Mouse (Mus musculus) intestine, embryonic 16.5 days (tissue): ENCODE measurements around the gene Megf8. TPM values are rescaled to one million over a fixed set of nuclear protein-coding genes. Genes with fewer than 3 reads are reported as not detected.

Experiments used
- ATAC-seq: fragments of 200-750 bp; cut with Nextera tagmentation; 2 replicates; pipeline ENCODE4 v1.8.0; 2017; ENCODE audit warnings: moderate TSS enrichment, moderate library complexity
- H3K27ac ChIP-seq: fragments of 300-500 bp; sonication (generic); 2 replicates; pipeline ENCODE4 v1.5.1; 2014; ENCODE audit warnings: mild to moderate bottlenecking, low read length
- H3K27me3 ChIP-seq: fragments of 300-500 bp; sonication (generic); replicated peaks from 2 replicates; pipeline ENCODE4 v1.6.1; 2014; ENCODE audit warnings: low read length, control low read depth, mixed read lengths; ENCODE audit not compliant: control insufficient read depth, insufficient read depth
- H3K36me3 ChIP-seq: fragments of 300-500 bp; sonication (generic); 2 replicates; pipeline ENCODE4 v1.6.1; 2014; ENCODE audit warnings: low read length, control low read depth; ENCODE audit not compliant: control insufficient read depth, insufficient read depth
- H3K4me1 ChIP-seq: fragments of 300-500 bp; sonication (generic); 2 replicates; pipeline ENCODE4 v1.6.1; 2014; ENCODE audit warnings: low read length, control low read depth, mixed read lengths; ENCODE audit not compliant: control insufficient read depth, insufficient read depth
- H3K4me2 ChIP-seq: fragments of 300-500 bp; sonication (generic); 2 replicates; pipeline ENCODE4 v1.6.1; 2014; ENCODE audit warnings: low read depth, low read length, control low read depth
- H3K4me3 ChIP-seq: fragments of 300-500 bp; sonication (generic); 2 replicates; pipeline ENCODE4 v1.5.1; 2014; ENCODE audit warnings: mild to moderate bottlenecking, low read length
- H3K9ac ChIP-seq: fragments of 300-500 bp; sonication (generic); 2 replicates; pipeline ENCODE4 v1.6.1; 2014; ENCODE audit warnings: low read depth, low read length
- H3K9me3 ChIP-seq: fragments of 300-500 bp; sonication (generic); 2 replicates; pipeline ENCODE4 v1.6.1; 2016; ENCODE audit warnings: low read length, control low read depth; ENCODE audit not compliant: control insufficient read depth
- WGBS: fragments of 180-500 bp; shearing (Covaris S2); extraction: QIAGEN DNeasy Blood & Tissue Kit; methylation state at CpG from one replicate; pipeline ENCODE4 v1.1.7; 2014; 5-methylcytosine and 5-hydroxymethylcytosine counted together
- polyA plus RNA-seq: library from polyadenylated mRNA; unstranded; fragments of >200 nt; fragmentation: Nextera tagmentation; extraction: Ambion mirVana; gene quantifications from 2 replicates; pipeline ENCODE4 v1.2.1, GENCODE M21; 2015

The Megf8 gene
- polyA plus RNA-seq, 1 experiment from 2014 or later = 6.8 TPM

GRCm38 (mm10) chr7:25271651-25272444 lies 45.1 kb upstream of the Megf8 start:
- 88% methylated on average over 29 of the region's 30 CpGs for WGBS
- ATAC-seq = no peak
- Histone ChIP-seq H3K4me1 (peaks cover 44% of the 10 kb centered on the region), H3K36me3 (peaks cover 2% of the 10 kb centered on the region), H3K4me3 (no peak overlapping the region), H3K9me3 (no peaks in the 10 kb centered on the region), H3K9ac (no peak overlapping the region), H3K27me3 (no peaks in the 10 kb centered on the region), H3K27ac (no peak overlapping the region), H3K4me2 (no peak overlapping the region)

GRCm38 (mm10) chr7:25272445-25273258 lies 44.3 kb upstream of the Megf8 start:
- Histone ChIP-seq H3K27ac (no peak overlapping the region), H3K4me1 (peaks cover 43% of the 10 kb centered on the region), H3K9me3 (no peaks in the 10 kb centered on the region), H3K9ac (no peak overlapping the region), H3K4me2 (no peak overlapping the region), H3K4me3 (no peak overlapping the region), H3K27me3 (no peaks in the 10 kb centered on the region), H3K36me3 (peaks cover 2% of the 10 kb centered on the region)
- ATAC-seq = no peak
- 84% methylated on average over 38 of the region's 38 CpGs for WGBS

GRCm38 (mm10) chr7:25273259-25274241 lies 43.4 kb upstream of the Megf8 start:
- ATAC-seq = no peak
- no peak overlapping the region for H3K27ac ChIP-seq
- H3K36me3 ChIP-seq = peaks cover 2% of the 10 kb centered on the region
- H3K4me3 ChIP-seq = no peak overlapping the region
- H3K9me3 ChIP-seq = no peaks in the 10 kb centered on the region
- peaks cover 47% of the 10 kb centered on the region for H3K4me1 ChIP-seq
- WGBS = 88% methylated on average over 22 of the region's 22 CpGs
- peak overlapping the region; percentile 39; the same call in 1 of the 2 replicates for H3K9ac ChIP-seq
- H3K4me2 ChIP-seq = no peak overlapping the region
- no peaks in the 10 kb centered on the region for H3K27me3 ChIP-seq

GRCm38 (mm10) chr7:25274571-25274970 lies 42.4 kb upstream of the Megf8 start:
- Histone ChIP-seq H3K36me3 (peaks cover 2% of the 10 kb centered on the region), H3K9me3 (no peaks in the 10 kb centered on the region), H3K9ac (0 out of 2 replicates have a peak overlapping the region, but pooled peaks have one; percentile 10), H3K4me3 (no peak overlapping the region), H3K27ac (no peak overlapping the region), H3K4me1 (peaks cover 41% of the 10 kb centered on the region), H3K4me2 (no peak overlapping the region), H3K27me3 (no peaks in the 10 kb centered on the region)
- 55% methylated on average over 5 of the region's 5 CpGs for WGBS
- ATAC-seq = no peak

GRCm38 (mm10) chr7:25274996-25275395 lies 42.0 kb upstream of the Megf8 start:
- H3K9ac ChIP-seq = 0 out of 2 replicates have a peak overlapping the region, but pooled peaks have one; percentile 44

GRCm38 (mm10) chr7:25275555-25276298 lies 41.2 kb upstream of the Megf8 start:
- H3K27ac ChIP-seq = peak overlapping the region; percentile 43; the same call in 1 of the 2 replicates
- peak overlapping the region; percentile 44 for H3K9ac ChIP-seq
- H3K4me1 ChIP-seq = peaks cover 45% of the 10 kb centered on the region
- peaks cover 2% of the 10 kb centered on the region for H3K36me3 ChIP-seq
- no peak for ATAC-seq
- 55% methylated on average over 9 of the region's 9 CpGs for WGBS
- no peak overlapping the region for H3K4me3 ChIP-seq
- H3K27me3 ChIP-seq = no peaks in the 10 kb centered on the region
- no peaks in the 10 kb centered on the region for H3K9me3 ChIP-seq
- no peak overlapping the region for H3K4me2 ChIP-seq

More at GRCm38 (mm10) chr7:25274996-25275395, 42.0 kb upstream of the Megf8 start:
- H3K4me3 ChIP-seq = no peak overlapping the region
- 86% methylated on average over 3 of the region's 3 CpGs for WGBS
- H3K4me2 ChIP-seq = no peak overlapping the region
- no peak overlapping the region for H3K27ac ChIP-seq
- H3K27me3 ChIP-seq = no peaks in the 10 kb centered on the region
- no peak for ATAC-seq
- H3K36me3 ChIP-seq = peaks cover 2% of the 10 kb centered on the region
- H3K4me1 ChIP-seq = peaks cover 41% of the 10 kb centered on the region
- H3K9me3 ChIP-seq = no peaks in the 10 kb centered on the region

- Histone ChIP-seq H3K27ac (peak overlapping the region; percentile 98; the same call in 1 of the 2 replicates), H3K4me3 (no peak overlapping the region), H3K36me3 (peaks cover 2% of the 10 kb centered on the region; the same call in 1 of the 2 replicates), H3K9ac (peak overlapping the region; percentile 81), H3K4me1 (peaks cover 54% of the 10 kb centered on the region), H3K4me2 (peak overlapping the region; percentile 91), H3K27me3 (no peaks in the 10 kb centered on the region), H3K9me3 (no peaks in the 10 kb centered on the region)
- ATAC-seq = no peak
- WGBS = 86% methylated on average over 4 of the region's 4 CpGs
Observed at GRCm38 (mm10) chr7:25277405-25277804, 39.6 kb upstream of the Megf8 start.

- 8% methylated on average over 4 of the region's 4 CpGs for WGBS
- Histone ChIP-seq H3K9ac (peak overlapping the region; percentile 81), H3K4me3 (peak overlapping the region; percentile 68), H3K4me2 (peak overlapping the region; percentile 91), H3K9me3 (no peaks in the 10 kb centered on the region), H3K27me3 (no peaks in the 10 kb centered on the region), H3K4me1 (peaks cover 54% of the 10 kb centered on the region), H3K36me3 (peaks cover 2% of the 10 kb centered on the region; the same call in 1 of the 2 replicates), H3K27ac (peak overlapping the region; percentile 98)
- no peak for ATAC-seq
Observed at GRCm38 (mm10) chr7:25277998-25278340, 39.0 kb upstream of the Megf8 start.
